Mouse (Mus musculus) brain, embryonic 14.5 days (tissue): Measurements from ENCODE around the gene Far2.

Source experiments
- CTCF ChIP-seq: fragments of 200-500 bp; IDR thresholded peaks from 2 replicates; pipeline ENCODE4 v1.5.1; 2012; ENCODE audit warnings: inconsistent platforms, mild to moderate bottlenecking, moderate library complexity, borderline replicate concordance; ENCODE audit not compliant: insufficient read depth, insufficient read length; ENCODE audit errors: extremely low read depth
- POLR2A ChIP-seq: fragments of 200-500 bp; IDR thresholded peaks from 2 replicates; pipeline ENCODE4 v1.6.1; 2012; ENCODE audit warnings: mild to moderate bottlenecking, inconsistent platforms, borderline replicate concordance; ENCODE audit not compliant: poor library complexity, insufficient read depth, insufficient read length, severe bottlenecking; ENCODE audit errors: extremely low read depth

DNA sequence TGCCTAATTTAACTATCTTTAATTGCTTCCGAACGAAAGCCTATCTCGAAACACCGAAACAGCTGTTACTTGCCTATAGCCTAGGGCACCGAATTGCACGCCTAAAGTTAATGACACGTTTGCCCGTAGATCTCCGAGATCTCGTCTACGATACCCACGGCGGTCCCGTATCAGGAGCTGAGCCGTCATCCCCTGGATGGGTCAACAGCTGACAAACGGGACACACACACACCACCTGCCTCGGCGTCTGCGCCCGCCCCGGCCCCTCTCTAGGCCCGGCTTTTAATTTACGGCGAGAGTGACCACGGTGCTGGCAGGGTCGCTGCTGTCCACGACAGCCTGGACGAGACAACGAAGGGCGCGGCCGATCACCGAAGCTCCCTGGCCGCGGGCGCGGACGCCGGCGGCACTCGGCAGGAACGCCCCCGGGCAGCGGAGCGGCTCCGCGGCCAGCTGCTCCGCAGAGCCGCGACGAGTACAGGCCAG is 164.4 kb downstream of the Far2 start:
- TF ChIP-seq POLR2A (no peak), CTCF (no peak)
